Mouse (Mus musculus): ENCODE data around the gene Hoxb8. TPM values are rescaled to one million over a fixed set of nuclear protein-coding genes. Genes with fewer than 3 reads are reported as not detected.

Hoxb8 gene
- polyA plus RNA-seq, 1 experiment = not detected

DNA sequence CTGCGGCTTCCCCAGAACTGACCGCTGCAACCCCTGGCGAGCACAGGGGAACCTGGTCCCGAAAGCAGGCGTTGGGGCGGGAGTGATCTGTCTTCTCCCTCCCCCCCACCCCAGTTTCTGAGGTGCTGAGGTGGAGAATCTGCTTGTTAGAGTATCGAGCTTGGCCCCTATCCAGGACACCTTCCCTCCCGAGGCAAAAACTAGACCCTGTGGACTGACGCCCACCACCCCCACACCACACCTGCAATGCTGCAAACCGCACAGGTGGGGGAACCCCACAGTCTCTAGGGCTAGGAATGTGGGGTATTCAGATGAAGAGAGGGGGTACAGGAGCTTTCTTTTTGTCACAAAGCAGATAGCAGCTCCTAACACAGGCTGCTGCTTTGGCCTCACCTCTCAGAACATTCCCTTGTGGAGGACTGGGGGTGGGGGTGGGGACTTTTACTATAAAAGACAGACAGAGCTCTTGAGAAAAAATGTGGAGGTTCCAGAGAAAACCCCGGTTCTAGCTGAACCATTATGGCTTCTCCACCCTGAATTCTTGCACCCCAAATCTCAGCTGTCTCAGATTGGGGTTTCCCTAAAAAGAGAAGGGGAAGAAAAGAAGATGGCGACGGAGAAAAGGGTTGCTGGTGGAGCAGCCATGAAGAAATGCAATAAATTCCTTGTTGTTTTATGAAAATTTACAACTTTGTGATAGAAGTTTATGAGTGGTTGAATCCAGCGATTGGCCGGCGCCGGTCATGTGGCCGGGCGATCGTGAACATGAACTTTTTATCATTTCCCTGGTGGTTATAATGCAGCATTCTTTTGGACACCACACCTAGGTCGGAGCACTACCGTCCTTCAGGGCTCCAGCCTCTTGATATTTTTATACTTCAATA, 10.2 kb downstream of the Hoxb8 start, which contains the start of gene Hoxb6:
Gene Hoxb6, plus strand, starts transcription at position 796 of the 884 bp plus-strand sequence.
- H3K27ac ChIP-seq (ENCODE audit: insufficient read depth, low read length) = no peak within 1 kb of the TSS

DNA sequence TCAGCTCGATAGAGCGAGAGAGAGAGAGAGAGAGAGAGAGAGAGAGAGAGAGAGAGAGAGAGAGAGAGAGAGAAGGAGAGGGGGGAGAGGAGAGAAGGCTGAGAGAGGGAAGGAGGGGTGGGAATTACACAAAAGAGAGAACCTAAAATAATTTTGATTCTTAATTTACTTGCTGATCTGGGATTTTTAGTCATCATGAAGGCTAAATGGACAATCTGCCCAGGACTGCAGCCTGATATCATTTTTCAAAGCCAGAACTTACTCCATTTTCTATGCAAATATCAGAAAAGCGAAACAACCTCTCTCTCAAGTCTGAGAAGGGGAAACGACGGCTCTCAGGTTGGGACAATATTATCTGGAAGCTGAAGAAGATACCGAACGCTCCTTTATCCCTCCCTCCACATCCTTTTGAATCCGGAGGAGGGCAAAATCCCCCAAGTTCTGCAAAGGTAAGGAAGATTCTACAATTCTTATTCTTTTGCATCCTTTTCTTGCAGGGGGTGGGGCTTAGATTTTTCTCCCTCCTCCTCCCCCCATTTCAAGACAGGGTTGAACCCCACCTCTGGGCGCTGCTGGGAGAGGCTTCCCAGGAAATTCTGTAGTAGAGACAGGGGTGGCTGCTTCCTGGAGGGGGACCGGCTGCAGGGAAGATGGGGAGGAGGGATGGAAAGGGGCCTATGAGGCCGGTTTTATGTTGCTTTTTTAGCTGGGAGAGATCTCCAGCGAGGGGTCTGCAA, 11.0 kb downstream of the Hoxb8 start:
- Histone ChIP-seq H3K27ac (ENCODE audit: insufficient read depth, low read length) (no peak overlapping the region), H3K4me1 (ENCODE audit: control insufficient read depth, insufficient read depth, low read length) (no peaks in the 10 kb centered on the region), H3K4me3 (ENCODE audit: insufficient read depth, low read length) (no peak overlapping the region)
- TF ChIP-seq CTCF (IDR thresholded peaks at IDR 0.05; ENCODE audit: extremely low read depth, insufficient read depth, low read length) = no peak
- TF ChIP-seq POLR2A (IDR thresholded peaks at IDR 0.05; ENCODE audit: extremely low read depth, insufficient read depth, low read length) = no peak

More for the DNA sequence above, 10.2 kb downstream of the Hoxb8 start, which contains the start of gene Hoxb6:
- TF ChIP-seq POLR2A (IDR thresholded peaks at IDR 0.05; ENCODE audit: extremely low read depth, insufficient read depth, low read length) (no peak), CTCF (IDR thresholded peaks at IDR 0.05; ENCODE audit: extremely low read depth, insufficient read depth, low read length) (no peak)
- Histone ChIP-seq H3K4me1 (ENCODE audit: control insufficient read depth, insufficient read depth, low read length) (no peaks in the 10 kb centered on the region), H3K4me3 (ENCODE audit: insufficient read depth, low read length) (no peak within 1 kb of the TSS)

DNA sequence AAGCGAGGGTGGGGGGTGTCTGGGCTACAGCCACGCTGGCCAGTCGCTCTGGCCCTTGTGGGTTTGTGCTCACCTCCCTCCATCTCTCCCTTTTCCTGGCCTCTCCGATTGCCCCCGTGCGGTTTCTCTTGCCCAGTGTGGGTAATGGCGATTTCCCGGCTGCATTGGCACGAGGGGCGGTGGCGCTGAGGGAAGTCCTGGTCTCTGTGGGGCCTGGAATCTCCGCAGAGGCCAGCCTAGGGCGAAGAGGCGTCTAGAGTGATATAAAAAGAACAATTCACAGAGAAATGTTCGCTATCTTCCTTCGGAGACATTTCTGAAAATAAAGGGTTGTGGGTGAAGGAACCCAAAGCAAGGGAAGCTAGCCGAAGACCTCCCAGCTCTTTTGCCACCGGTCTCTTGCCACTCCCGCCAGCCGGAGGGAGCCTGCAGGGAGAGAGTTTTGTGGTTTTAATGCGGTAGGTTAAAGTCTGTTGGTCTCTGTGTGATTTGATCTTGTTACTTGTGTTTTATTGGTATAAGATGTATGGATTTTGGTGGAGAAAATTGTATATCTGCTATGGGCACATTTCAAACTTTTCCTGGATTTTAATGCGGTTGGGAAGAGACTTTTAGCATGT, 11.7 kb downstream of the Hoxb8 start:
- H3K27ac ChIP-seq (ENCODE audit: insufficient read depth, low read length) = no peak overlapping the region
- H3K4me1 ChIP-seq (ENCODE audit: control insufficient read depth, insufficient read depth, low read length) = no peaks in the 10 kb centered on the region
- H3K4me3 ChIP-seq (ENCODE audit: insufficient read depth, low read length) = no peak overlapping the region
- TF ChIP-seq CTCF (IDR thresholded peaks at IDR 0.05; ENCODE audit: extremely low read depth, insufficient read depth, low read length) = no peak
- TF ChIP-seq POLR2A (IDR thresholded peaks at IDR 0.05; ENCODE audit: extremely low read depth, insufficient read depth, low read length) = no peak

GRCm38 (mm10) chr11:96294245-96295091, 12.8 kb downstream of the Hoxb8 start:
- TF ChIP-seq POLR2A (IDR thresholded peaks at IDR 0.05; ENCODE audit: extremely low read depth, insufficient read depth, low read length) = no peak
- TF ChIP-seq CTCF (IDR thresholded peaks at IDR 0.05; ENCODE audit: extremely low read depth, insufficient read depth, low read length) = peak; percentile 58
- H3K4me1 ChIP-seq (ENCODE audit: control insufficient read depth, insufficient read depth, low read length) = no peaks in the 10 kb centered on the region
- H3K27ac ChIP-seq (ENCODE audit: insufficient read depth, low read length) = no peak overlapping the region
- no peak overlapping the region for H3K4me3 ChIP-seq (ENCODE audit: insufficient read depth, low read length)

- Histone ChIP-seq H3K4me1 (ENCODE audit: control insufficient read depth, insufficient read depth, low read length) (no peaks in the 10 kb centered on the region), H3K4me3 (ENCODE audit: insufficient read depth, low read length) (no peak overlapping the region), H3K27ac (ENCODE audit: insufficient read depth, low read length) (no peak overlapping the region)
- no peak for TF ChIP-seq POLR2A (IDR thresholded peaks at IDR 0.05; ENCODE audit: extremely low read depth, insufficient read depth, low read length)
- no peak for TF ChIP-seq CTCF (IDR thresholded peaks at IDR 0.05; ENCODE audit: extremely low read depth, insufficient read depth, low read length)
Measured at GRCm38 (mm10) chr11:96295092-96295835, 13.6 kb downstream of the Hoxb8 start.

- Histone ChIP-seq H3K27ac (ENCODE audit: insufficient read depth, low read length) (no peak overlapping the region), H3K4me1 (ENCODE audit: control insufficient read depth, insufficient read depth, low read length) (no peaks in the 10 kb centered on the region), H3K4me3 (ENCODE audit: insufficient read depth, low read length) (no peak overlapping the region)
- TF ChIP-seq POLR2A (IDR thresholded peaks at IDR 0.05; ENCODE audit: extremely low read depth, insufficient read depth, low read length) (no peak), CTCF (IDR thresholded peaks at IDR 0.05; ENCODE audit: extremely low read depth, insufficient read depth, low read length) (no peak)
Measured at GRCm38 (mm10) chr11:96296997-96297396, 15.3 kb downstream of the Hoxb8 start.

DNA sequence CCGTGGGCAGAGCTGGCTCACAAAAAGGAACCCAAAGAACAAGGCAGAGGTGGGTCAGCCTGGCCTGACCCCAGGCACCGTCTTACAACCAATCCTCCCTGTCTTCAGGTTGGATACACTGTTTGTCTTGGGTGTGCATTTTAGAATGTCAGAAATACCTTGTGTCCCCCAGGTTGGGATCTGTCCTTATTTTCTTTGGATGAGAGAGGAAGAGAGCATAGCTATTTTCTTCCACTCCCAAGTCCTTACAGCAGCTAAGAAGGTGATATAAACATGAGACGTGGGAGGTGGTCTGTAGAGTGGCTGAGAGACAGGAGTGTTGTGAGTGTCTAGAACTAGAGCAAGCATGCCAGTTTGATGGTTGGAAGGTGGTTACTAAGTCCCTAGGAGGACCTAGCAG, 15.7 kb downstream of the Hoxb8 start:
- H3K4me1 ChIP-seq (ENCODE audit: control insufficient read depth, insufficient read depth, low read length) = no peaks in the 10 kb centered on the region
- no peak overlapping the region for H3K27ac ChIP-seq (ENCODE audit: insufficient read depth, low read length)
- TF ChIP-seq POLR2A (IDR thresholded peaks at IDR 0.05; ENCODE audit: extremely low read depth, insufficient read depth, low read length) (no peak), CTCF (IDR thresholded peaks at IDR 0.05; ENCODE audit: extremely low read depth, insufficient read depth, low read length) (no peak)
- H3K4me3 ChIP-seq (ENCODE audit: insufficient read depth, low read length) = no peak overlapping the region

GRCm38 (mm10) chr11:96297968-96298635, 16.4 kb downstream of the Hoxb8 start:
- H3K4me1 ChIP-seq (ENCODE audit: control insufficient read depth, insufficient read depth, low read length) = no peaks in the 10 kb centered on the region
- H3K27ac ChIP-seq (ENCODE audit: insufficient read depth, low read length) = no peak overlapping the region
- TF ChIP-seq CTCF (IDR thresholded peaks at IDR 0.05; ENCODE audit: extremely low read depth, insufficient read depth, low read length) = no peak
- no peak for TF ChIP-seq POLR2A (IDR thresholded peaks at IDR 0.05; ENCODE audit: extremely low read depth, insufficient read depth, low read length)
- H3K4me3 ChIP-seq (ENCODE audit: insufficient read depth, low read length) = no peak overlapping the region

Data from cortical plate, adult 2 months (tissue).